Mouse (Mus musculus) lung, postnatal 0 days (tissue): ENCODE results near the gene Trpm8.

Source experiments
- CTCF ChIP-seq: IDR thresholded peaks from 2 replicates; pipeline ENCODE4 v1.5.1; 2016; ENCODE audit warnings: antibody characterized with exemption, mild to moderate bottlenecking
- EP300 ChIP-seq: IDR thresholded peaks from 2 replicates; pipeline ENCODE4 v1.6.1; 2016; ENCODE audit warnings: antibody characterized with exemption, mild to moderate bottlenecking, control low read depth

DNA sequence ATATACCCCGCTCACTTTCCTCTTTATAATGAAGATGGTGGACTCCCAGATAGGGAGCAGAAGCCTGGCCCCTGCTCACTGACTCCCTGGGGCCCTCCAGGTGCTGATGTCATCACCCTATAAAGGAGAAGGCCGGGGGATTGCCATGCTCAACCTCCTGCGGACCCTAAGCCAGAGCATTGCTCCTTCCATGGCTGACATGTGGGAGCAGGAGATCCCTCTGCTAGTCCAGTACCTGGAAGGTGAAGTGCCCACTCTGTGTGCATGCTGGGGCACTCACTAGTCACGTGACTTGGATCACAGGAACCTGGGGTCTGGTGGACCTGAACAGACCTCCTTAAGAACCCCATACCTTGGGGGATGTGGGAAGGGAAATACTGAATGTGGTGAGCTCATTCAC lies 36.9 kb upstream of the Trpm8 start:
- no peak for TF ChIP-seq CTCF
- TF ChIP-seq EP300: no peak
